Mouse (Mus musculus): ENCODE measurements around the gene Slc27a1. TPM values are rescaled to one million over a fixed set of nuclear protein-coding genes. Genes with fewer than 3 reads are reported as not detected.

Slc27a1 gene
- polyA plus RNA-seq, 1 experiment, result 85.4 TPM

DNA sequence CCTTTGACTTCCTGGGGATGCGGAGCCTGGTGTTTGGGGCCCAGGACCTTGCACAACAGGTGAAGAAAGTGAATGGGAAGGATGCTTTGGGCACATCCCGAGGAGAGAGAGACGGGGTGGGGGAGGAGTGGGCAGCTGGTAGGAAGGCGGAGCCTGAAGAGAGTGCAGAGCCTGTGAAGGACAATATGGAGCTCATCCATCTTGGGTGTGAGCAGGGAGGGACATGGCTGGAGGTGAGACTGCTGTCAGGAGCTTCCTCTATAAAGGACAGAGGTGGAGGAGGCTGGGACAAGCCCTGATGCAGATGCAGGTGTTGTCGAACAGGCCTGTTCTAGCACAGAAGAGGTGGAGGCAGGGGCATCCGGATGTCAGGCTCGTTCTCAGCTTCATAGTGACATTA is 35.3 kb downstream of the Slc27a1 start:
- TF ChIP-seq POLR2A (IDR thresholded peaks at IDR 0.05; ENCODE audit: borderline replicate concordance, low read depth, low read length) (no peak), CTCF (IDR thresholded peaks at IDR 0.05; ENCODE audit: low read depth, low read length) (no peak)
- Histone ChIP-seq H3K4me1 (ENCODE audit: control insufficient read depth, insufficient read depth, low read length) (peaks cover 6% of the 10 kb centered on the region), H3K4me3 (ENCODE audit: insufficient read depth, low read length) (no peak overlapping the region), H3K27ac (ENCODE audit: insufficient read depth, low read depth, low read length) (no peak overlapping the region)

DNA sequence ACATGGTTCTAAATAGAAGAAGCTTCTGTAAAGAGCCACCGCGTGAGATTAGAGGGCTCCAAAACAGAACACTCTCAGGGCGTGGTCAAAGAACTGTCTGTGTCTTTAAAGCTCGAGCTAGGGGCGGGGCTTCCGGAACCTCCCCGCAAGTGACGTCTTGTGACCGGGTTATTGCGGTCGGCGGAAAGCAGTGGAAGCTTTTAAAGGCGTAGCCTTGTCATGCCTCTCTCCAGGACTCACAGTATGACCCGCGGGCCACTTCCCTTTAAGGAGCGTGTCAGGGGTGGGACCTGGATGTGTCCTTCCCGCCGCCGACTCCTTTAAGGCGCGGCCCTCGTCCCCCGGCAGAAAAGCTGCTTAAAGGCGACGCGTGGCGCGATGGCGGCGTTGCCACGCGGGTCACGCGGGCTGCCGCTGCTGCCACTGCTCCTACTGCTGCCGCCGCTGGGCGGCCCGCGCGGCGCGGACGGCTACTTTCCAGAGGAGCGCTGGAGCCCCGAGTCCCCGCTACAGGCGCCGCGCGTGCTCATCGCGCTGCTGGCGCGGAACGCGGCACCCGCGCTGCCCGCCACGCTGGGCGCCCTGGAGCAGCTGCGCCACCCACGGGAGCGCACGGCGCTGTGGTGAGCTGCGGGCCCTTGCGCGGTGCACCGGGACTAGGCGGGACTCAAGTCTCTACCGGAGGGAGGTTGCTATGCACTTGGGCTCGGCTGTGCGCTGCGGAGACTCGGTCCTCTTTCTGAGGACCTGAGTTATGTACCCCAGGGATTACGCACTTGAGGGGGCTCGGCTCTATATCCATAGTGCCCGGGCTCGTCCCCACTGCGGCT is 42.4 kb downstream of the Slc27a1 start, which contains the start of gene Colgalt1:
Gene Colgalt1 (plus strand): TSS at position 177 of the 830 bp plus-strand sequence.
- Histone ChIP-seq H3K4me3 (ENCODE audit: insufficient read depth, low read length) (peak within 1 kb of the TSS; percentile 82), H3K4me1 (ENCODE audit: control insufficient read depth, insufficient read depth, low read length) (peaks cover 27% of the 10 kb centered on the region), H3K27ac (ENCODE audit: insufficient read depth, low read depth, low read length) (peak within 1 kb of the TSS; percentile 78)
- no peak for TF ChIP-seq POLR2A (IDR thresholded peaks at IDR 0.05; ENCODE audit: borderline replicate concordance, low read depth, low read length)
- TF ChIP-seq CTCF (IDR thresholded peaks at IDR 0.05; ENCODE audit: low read depth, low read length), result no peak

DNA sequence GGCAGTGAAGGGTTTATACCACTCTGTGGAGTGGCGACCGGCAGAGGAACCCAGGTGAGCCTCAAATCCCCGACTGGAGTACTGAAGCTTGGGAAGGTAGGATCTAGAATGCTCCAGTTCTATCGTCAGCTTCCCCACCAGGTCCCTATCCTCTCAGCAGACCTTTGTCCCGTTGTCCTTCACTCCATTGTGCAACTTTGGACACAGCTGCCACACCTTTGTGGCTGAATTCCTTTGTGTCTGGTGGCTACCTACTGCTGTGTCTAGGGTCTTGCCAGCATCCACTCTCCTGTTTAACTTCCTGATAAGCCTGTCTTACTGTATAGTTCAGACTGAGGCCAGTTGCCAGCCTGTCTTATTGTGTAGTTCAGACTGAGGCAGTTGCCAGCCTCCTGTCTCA is 43.5 kb downstream of the Slc27a1 start:
- Histone ChIP-seq H3K27ac (ENCODE audit: insufficient read depth, low read depth, low read length) (peak overlapping the region; percentile 78; the same call in 1 of the 2 replicates), H3K4me3 (ENCODE audit: insufficient read depth, low read length) (peak overlapping the region; percentile 82), H3K4me1 (ENCODE audit: control insufficient read depth, insufficient read depth, low read length) (peaks cover 27% of the 10 kb centered on the region)
- no peak for TF ChIP-seq POLR2A (IDR thresholded peaks at IDR 0.05; ENCODE audit: borderline replicate concordance, low read depth, low read length)
- TF ChIP-seq CTCF (IDR thresholded peaks at IDR 0.05; ENCODE audit: low read depth, low read length), result no peak

DNA sequence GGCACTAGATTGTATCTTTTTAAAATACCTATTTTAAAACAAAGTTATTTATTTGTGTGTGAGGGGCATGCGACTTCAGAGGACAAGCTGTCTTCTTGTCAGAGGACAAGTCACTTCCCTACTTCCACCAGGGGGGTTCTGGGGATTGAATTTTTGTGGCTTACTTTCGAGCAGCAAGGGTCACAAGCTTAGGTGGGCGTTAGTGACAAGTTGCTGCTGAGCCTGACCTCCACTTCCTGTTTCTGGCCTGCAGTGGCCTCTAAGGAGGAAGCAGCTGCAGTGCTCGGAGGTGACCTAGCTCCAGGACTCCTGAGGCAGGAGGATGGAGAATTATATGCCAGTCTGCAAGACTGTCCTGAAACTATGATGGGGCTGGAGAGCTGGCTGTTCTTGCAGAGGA is 44.7 kb downstream of the Slc27a1 start:
- no peak for TF ChIP-seq POLR2A (IDR thresholded peaks at IDR 0.05; ENCODE audit: borderline replicate concordance, low read depth, low read length)
- no peak for TF ChIP-seq CTCF (IDR thresholded peaks at IDR 0.05; ENCODE audit: low read depth, low read length)
- H3K4me3 ChIP-seq (ENCODE audit: insufficient read depth, low read length), result no peak overlapping the region
- H3K27ac ChIP-seq (ENCODE audit: insufficient read depth, low read depth, low read length), result peak overlapping the region; percentile 78
- H3K4me1 ChIP-seq (ENCODE audit: control insufficient read depth, insufficient read depth, low read length), result peaks cover 27% of the 10 kb centered on the region

DNA sequence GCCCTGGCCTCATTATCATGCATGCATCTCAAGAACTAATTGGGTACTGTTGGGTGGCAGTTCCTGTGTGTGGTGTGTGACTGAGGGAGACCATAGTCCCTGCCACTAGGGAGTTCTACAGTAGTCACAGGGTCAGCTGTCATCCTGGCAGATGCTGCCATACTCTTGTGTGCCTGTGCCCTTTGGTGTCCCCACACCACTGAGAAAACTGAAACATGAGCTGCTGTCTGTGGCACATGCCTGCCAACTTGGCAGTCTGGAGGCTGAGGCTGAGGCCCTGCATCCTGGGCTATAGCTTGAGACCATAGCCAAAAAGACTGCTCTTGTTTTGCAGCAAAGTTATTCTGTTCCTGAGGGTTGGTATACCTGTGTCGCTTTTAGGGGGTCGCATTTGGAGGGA is 51.1 kb downstream of the Slc27a1 start:
- Histone ChIP-seq H3K4me1 (ENCODE audit: control insufficient read depth, insufficient read depth, low read length) (peaks cover 11% of the 10 kb centered on the region), H3K27ac (ENCODE audit: insufficient read depth, low read depth, low read length) (no peak overlapping the region), H3K4me3 (ENCODE audit: insufficient read depth, low read length) (no peak overlapping the region)
- TF ChIP-seq POLR2A (IDR thresholded peaks at IDR 0.05; ENCODE audit: borderline replicate concordance, low read depth, low read length), result no peak
- TF ChIP-seq CTCF (IDR thresholded peaks at IDR 0.05; ENCODE audit: low read depth, low read length), result no peak

DNA sequence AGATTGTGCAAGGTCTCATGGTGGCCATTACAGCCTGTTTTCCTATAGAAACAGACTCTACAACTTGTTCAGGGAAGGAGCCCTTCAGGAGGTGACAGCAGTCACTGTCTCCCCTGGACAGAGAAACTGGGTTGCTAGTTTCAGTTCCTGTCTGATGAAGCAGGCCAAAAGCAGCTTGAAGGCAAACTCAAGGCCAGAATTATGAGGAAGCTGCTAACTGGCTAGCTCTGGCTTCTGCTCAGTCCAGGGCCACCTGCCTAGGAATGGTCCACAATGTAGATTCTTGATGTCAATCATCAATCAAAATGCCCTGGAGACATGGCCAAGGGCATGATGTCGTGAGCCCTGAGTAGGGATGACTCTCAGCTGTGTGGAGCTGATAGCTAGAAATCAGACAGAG is 56.4 kb downstream of the Slc27a1 start:
- Histone ChIP-seq H3K27ac (ENCODE audit: insufficient read depth, low read depth, low read length) (peak overlapping the region; percentile 52), H3K4me1 (ENCODE audit: control insufficient read depth, insufficient read depth, low read length) (peaks cover 48% of the 10 kb centered on the region), H3K4me3 (ENCODE audit: insufficient read depth, low read length) (no peak overlapping the region)
- TF ChIP-seq CTCF (IDR thresholded peaks at IDR 0.05; ENCODE audit: low read depth, low read length) (no peak), POLR2A (IDR thresholded peaks at IDR 0.05; ENCODE audit: borderline replicate concordance, low read depth, low read length) (no peak)

DNA sequence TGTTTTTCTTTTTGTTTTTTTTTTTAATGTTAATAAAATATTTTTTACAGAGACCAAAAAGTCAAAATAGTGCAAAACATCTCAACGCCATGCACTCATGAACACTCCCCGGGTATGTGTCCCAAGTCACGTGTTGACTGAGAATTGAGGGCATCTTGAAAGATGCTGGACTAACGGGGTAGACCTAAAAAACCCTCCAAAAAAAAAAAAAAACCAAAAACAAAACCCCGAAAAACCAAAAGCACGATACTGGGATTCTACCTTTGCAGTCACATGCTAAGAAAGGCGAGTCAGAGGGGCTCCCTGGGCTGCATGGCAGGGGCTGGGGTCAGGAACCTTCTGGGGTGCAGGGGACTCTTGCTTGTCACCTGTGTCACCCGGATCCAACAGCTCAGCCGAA is 58.1 kb downstream of the Slc27a1 start:
- no peak overlapping the region for H3K4me3 ChIP-seq (ENCODE audit: insufficient read depth, low read length)
- TF ChIP-seq CTCF (IDR thresholded peaks at IDR 0.05; ENCODE audit: low read depth, low read length) (no peak), POLR2A (IDR thresholded peaks at IDR 0.05; ENCODE audit: borderline replicate concordance, low read depth, low read length) (no peak)
- H3K4me1 ChIP-seq (ENCODE audit: control insufficient read depth, insufficient read depth, low read length), result peaks cover 64% of the 10 kb centered on the region
- H3K27ac ChIP-seq (ENCODE audit: insufficient read depth, low read depth, low read length), result no peak overlapping the region

DNA sequence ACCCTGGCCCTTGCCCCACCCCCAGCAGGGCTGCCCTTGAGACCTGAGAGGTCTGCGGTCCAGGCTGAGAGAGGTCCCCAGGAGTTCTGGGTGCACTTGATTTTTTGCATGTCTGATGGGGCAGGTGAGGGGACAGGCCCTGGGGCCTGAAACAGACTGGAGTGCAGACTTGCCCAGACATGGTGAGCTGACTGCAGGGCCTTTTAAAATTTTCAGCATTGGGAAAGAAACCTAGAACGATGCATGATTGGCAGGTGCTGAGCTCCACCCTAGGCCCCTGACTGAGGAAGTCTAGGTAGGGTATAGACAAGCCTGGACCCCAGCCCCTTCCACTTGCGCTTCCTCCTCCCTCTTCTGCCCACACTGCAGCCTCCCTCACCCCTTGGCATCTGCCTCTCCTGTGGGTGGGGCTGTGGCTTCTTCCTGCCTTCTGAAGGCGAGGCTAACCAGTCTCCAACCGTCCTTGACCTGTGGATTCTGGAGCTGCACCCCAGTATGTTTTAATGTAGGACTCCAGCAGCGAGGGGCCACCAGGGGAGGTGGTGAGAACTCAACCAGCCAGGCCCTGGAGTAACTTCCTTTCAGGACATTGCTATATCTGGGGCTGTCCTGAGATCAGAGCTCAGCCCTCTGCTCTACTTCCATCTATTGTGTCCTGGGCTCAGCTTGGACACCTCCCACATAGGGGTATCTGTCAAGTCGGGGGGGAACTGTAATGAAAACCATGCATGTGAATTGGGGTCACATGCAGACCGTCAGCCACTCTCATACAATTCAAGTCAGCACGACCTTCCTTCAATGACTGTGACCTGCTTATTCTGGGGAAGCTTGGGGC is 58.8 kb downstream of the Slc27a1 start:
- peak overlapping the region; percentile 68 for H3K27ac ChIP-seq (ENCODE audit: insufficient read depth, low read depth, low read length)
- TF ChIP-seq CTCF (IDR thresholded peaks at IDR 0.05; ENCODE audit: low read depth, low read length) (no peak), POLR2A (IDR thresholded peaks at IDR 0.05; ENCODE audit: borderline replicate concordance, low read depth, low read length) (no peak)
- H3K4me1 ChIP-seq (ENCODE audit: control insufficient read depth, insufficient read depth, low read length), result peaks cover 66% of the 10 kb centered on the region
- H3K4me3 ChIP-seq (ENCODE audit: insufficient read depth, low read length), result no peak overlapping the region

DNA sequence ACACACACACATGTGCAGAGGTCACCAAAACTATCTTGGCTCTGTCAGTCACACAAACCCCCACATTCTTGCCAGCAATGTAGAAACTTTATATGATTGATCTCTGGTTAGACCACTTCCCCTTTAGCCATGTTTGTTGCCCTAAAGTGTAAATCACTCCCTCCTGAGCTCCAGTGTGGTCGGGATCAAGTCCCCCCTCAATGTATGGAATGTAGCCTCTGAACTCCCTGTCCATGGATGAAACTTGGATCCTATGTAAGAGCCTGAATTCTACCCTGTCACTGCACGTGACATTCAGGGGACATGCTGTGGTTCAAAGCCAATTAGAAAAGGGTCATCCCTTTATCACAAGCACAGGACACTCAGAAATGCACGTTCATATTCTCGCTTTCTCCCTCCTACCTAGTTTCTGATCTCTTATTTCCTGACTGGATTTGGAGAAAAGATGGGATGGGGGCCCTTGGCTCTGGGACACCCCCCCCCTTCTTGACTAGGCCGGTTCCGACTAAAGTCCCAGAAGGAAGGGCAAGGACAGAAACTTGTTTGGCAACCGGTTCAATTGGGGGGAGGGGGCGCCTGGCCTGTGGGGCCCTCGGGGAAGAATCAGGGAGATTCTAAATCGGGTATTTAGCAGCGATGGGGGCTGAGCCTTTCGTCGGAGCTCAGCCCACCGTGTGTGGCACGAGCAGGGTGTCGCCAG is 59.9 kb downstream of the Slc27a1 start:
- TF ChIP-seq POLR2A (IDR thresholded peaks at IDR 0.05; ENCODE audit: borderline replicate concordance, low read depth, low read length), result no peak
- no peak for TF ChIP-seq CTCF (IDR thresholded peaks at IDR 0.05; ENCODE audit: low read depth, low read length)
- peak overlapping the region; percentile 60 for H3K4me3 ChIP-seq (ENCODE audit: insufficient read depth, low read length)
- peak overlapping the region; percentile 68 for H3K27ac ChIP-seq (ENCODE audit: insufficient read depth, low read depth, low read length)
- peaks cover 66% of the 10 kb centered on the region for H3K4me1 ChIP-seq (ENCODE audit: control insufficient read depth, insufficient read depth, low read length)

Data from bone marrow macrophage, adult 2 months (primary cell).